Mouse (Mus musculus): ENCODE results near the gene Sh3bp5.

Sh3bp5 gene

GRCm38 (mm10) chr14:31412651-31413056 is 23.2 kb downstream of the Sh3bp5 start:
- DNase-seq (ENCODE audit: extremely low read depth, insufficient read length, low spot score) = no peak

- DNase-seq (ENCODE audit: extremely low read depth, insufficient read length, low spot score) = no peak
Measured at GRCm38 (mm10) chr14:31410737-31411136, 25.1 kb downstream of the Sh3bp5 start.

DNA sequence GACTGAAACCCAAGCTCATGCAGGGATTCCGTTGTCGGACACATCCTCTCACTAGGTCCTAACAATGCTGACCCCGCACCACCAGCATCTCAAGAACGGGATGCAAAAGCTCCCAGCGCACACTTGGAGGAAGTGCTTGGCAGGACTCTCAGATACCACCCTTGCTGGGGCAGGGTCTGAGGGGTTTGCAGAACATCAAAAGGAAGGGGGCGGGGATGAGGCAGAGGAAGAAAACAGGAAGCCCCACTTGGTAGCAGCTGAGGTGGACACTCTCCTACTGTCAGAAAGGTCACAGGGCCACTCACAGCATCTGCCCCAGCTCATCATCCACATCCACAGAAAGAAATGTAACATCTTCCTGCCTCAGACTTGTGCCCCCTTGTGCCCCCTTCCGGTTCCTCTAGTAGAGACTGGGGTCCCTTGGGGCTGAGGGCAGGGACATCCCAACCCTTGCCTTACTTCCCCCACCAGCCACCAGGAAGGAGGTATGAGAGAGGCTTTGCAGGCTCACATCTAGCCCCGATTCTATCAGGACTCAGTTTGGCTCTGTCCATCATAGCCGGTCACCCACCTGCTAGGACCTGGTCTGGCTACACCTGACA is 25.7 kb downstream of the Sh3bp5 start:
- no peak for DNase-seq (ENCODE audit: extremely low read depth, insufficient read length, low spot score)

- DNase-seq (ENCODE audit: extremely low read depth, insufficient read length, low spot score) = no peak
Measured at GRCm38 (mm10) chr14:31408666-31409065, 27.2 kb downstream of the Sh3bp5 start.

DNA sequence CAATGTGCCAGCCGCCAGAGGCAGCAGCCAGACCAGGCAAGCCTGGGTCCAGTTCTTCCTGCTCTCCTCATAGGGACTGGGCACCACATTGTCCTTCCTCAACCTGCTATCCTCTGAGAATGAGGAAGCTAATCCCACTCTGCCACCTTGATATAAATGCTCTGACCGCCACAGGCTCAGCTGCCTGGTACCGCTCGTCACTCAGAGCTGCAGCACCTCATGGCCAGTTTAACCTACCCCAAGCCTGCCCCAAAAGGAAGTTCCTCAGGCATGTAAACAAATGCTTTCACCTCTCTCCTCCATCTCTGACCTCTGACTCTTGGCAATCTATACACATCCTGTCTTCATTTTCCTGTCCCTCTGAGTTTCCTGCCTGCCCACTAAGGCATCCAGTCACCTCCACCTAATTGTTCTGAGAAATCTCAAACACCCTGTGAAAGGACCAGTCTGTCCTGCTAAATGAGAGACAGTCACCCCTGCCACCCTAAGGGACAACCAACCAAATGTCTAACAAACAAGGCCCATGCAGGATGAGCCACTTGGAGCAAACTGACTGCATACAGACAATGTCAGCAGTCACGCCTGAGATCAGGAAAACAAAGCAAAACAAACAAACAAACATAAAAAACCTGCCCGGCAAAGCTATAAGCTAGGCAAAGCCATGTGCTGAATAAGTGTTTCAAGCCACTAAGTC is 27.8 kb downstream of the Sh3bp5 start:
- no peak for DNase-seq (ENCODE audit: extremely low read depth, insufficient read length, low spot score)

GRCm38 (mm10) chr14:31407208-31407607 is 28.7 kb downstream of the Sh3bp5 start:
- DNase-seq (ENCODE audit: extremely low read depth, insufficient read length, low spot score) = no peak

GRCm38 (mm10) chr14:31406154-31406810 is 29.6 kb downstream of the Sh3bp5 start:
- no peak for DNase-seq (ENCODE audit: extremely low read depth, insufficient read length, low spot score)

GRCm38 (mm10) chr14:31405652-31406051 is 30.2 kb downstream of the Sh3bp5 start:
- no peak for DNase-seq (ENCODE audit: extremely low read depth, insufficient read length, low spot score)

- DNase-seq (ENCODE audit: extremely low read depth, insufficient read length, low spot score) = no peak
Measured at GRCm38 (mm10) chr14:31404663-31405062, 31.2 kb downstream of the Sh3bp5 start.

DNA sequence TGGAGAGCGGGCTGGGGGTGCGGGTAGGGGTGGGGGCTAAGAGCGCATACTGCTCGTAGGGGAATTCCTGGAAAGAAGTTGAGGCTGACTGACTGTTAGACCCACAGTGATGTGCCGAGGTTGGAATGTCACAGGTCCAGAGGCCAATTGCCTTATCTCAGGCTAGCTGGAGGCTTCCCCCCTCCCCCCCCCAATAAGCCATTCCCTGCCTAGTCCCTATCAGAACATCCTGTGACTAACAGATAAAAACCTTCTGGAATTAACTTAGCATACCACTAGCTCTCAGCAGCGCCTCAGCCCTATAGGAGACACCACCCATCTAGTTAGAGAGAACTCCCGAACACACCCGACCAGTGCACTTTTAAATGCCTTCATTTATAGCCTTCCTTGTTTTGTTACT is 31.9 kb downstream of the Sh3bp5 start:
- DNase-seq (ENCODE audit: extremely low read depth, insufficient read length, low spot score) = no peak

- DNase-seq (ENCODE audit: extremely low read depth, insufficient read length, low spot score) = no peak
Measured at GRCm38 (mm10) chr14:31403556-31403955, 32.3 kb downstream of the Sh3bp5 start.

- no peak for DNase-seq (ENCODE audit: extremely low read depth, insufficient read length, low spot score)
Measured at GRCm38 (mm10) chr14:31402693-31403092, 33.2 kb downstream of the Sh3bp5 start.

- no peak for DNase-seq (ENCODE audit: extremely low read depth, insufficient read length, low spot score)
Measured at GRCm38 (mm10) chr14:31401918-31402427, 33.9 kb downstream of the Sh3bp5 start.

- no peak for DNase-seq (ENCODE audit: extremely low read depth, insufficient read length, low spot score)
Measured at GRCm38 (mm10) chr14:31400896-31401295, 35.0 kb downstream of the Sh3bp5 start.

GRCm38 (mm10) chr14:31400246-31400645 is 35.6 kb downstream of the Sh3bp5 start:
- no peak for DNase-seq (ENCODE audit: extremely low read depth, insufficient read length, low spot score)

DNA sequence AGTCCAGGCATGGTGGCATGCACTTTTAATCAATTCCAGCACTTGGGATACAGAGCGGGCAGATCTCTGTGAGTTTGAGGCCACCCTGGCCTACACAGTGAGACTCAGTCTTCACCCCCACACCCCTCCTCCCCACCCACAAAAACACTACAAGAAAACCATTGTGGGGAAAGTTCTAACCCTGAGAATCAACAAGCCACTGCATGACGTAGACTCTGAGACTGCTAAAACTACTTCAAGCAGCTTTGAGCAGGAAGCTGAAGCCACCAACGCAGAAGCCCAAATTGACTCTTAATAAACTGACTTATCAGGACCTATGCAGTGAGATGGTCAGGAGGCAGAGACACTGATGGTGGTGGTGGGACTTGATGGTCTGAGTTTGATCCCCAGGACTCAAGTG is 36.6 kb downstream of the Sh3bp5 start:
- DNase-seq (ENCODE audit: extremely low read depth, insufficient read length, low spot score) = no peak

GRCm38 (mm10) chr14:31398819-31399218 is 37.1 kb downstream of the Sh3bp5 start:
- no peak for DNase-seq (ENCODE audit: extremely low read depth, insufficient read length, low spot score)

GRCm38 (mm10) chr14:31397791-31398595 is 37.9 kb downstream of the Sh3bp5 start:
- DNase-seq (ENCODE audit: extremely low read depth, insufficient read length, low spot score) = no peak

- no peak for DNase-seq (ENCODE audit: extremely low read depth, insufficient read length, low spot score)
Measured at GRCm38 (mm10) chr14:31397353-31397752, 38.5 kb downstream of the Sh3bp5 start.

- DNase-seq (ENCODE audit: extremely low read depth, insufficient read length, low spot score) = no peak
Measured at GRCm38 (mm10) chr14:31396428-31396827, 39.5 kb downstream of the Sh3bp5 start.

GRCm38 (mm10) chr14:31395629-31396199 is 40.2 kb downstream of the Sh3bp5 start:
- DNase-seq (ENCODE audit: extremely low read depth, insufficient read length, low spot score) = no peak
